Mouse (Mus musculus) small intestine, adult 10 weeks (tissue): ENCODE data around the gene Gm28305. TPM values are rescaled to one million over a fixed set of nuclear protein-coding genes. Genes with fewer than 3 reads are reported as not detected.

ENCODE experiments used
- polyA plus RNA-seq: library from polyadenylated mRNA; stranded (reverse); fragments of 350-450 nt; fragmentation: Illumina TruSeq; extraction: RNeasy Lipid Tissue Mini Kit (QIAGEN cat#74804); gene quantifications from one replicate; pipeline ENCODE4 v1.2.3, GENCODE M21; 2014; ENCODE audit warnings: low replicate concordance

Gene Gm28305
- not detected for polyA plus RNA-seq

DNA sequence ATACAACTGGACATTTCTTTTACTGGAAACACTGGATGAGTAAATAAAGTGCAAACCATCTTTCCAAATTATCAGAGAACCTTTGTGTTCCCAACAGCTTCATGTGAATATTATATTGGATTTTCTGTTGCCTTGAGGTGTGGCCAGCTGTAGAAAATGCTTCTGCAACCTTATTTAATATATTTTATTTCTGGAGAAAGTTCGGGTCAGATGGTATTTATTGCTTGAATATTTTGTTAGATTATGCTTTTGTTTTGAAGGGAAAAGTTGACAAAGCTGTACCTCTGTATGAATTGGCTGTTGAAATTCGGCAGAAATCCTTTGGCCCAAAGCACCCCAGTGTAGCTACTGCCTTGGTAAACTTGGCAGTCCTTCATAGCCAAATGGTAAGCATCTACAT is at the start of gene Gm28305:
Gene Gm28305, plus strand, starts transcription at position 301 of the 400 bp plus-strand sequence.

GRCm38 (mm10) chr9:104001921-104002859 is 38.3 kb upstream of the Gm28305 start, which contains the start of gene Nphp3:
Gene Nphp3, plus strand, starts transcription at chr9:104002544.

GRCm38 (mm10) chr9:104062430-104063243 is 22.2 kb downstream of the Gm28305 start, which contains the start of gene Uba5:
Gene Uba5, minus strand, starts transcription at chr9:104063134.

DNA sequence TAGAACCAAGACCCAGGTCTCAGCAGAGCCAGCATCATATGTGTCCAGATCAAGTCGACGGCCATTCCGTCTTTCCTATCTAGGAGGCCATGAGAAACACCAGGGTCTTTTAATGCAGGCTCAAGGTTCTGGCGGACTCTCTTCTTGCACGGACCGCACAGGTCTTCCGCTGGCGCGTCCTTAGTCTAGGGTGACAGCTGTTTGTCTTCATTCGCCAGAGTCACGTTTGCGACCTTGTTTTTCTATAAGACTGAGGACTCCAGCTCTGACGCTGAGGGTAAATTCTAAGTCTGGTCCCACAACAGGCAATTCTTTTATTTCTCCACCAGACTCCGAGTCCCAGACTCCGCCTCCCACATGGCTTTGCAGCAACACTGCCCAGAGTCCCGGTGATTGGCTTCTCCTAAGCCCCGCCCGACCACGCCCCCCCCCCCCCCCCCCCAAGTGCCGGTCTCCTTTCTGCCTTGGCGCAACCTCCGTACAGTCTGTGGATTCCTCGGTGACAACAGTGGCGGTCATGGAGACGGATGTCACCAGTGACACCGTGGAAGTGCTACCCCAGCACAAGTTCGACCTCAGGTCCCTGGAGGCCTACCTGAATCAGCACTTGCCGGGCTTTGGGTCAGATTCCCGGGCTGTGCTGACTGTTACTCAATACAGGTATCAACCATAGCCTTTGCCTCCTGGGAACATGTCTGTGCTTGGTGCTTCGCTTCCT is 22.9 kb downstream of the Gm28305 start, which contains the start of gene Acad11:
Gene Acad11, plus strand, starts transcription at position 134 of the 718 bp plus-strand sequence.

Other genes starting within 250 kb of the Gm28305 start
- gene Nphp3, start 38.1 kb upstream of the Gm28305 start, polyA plus RNA-seq, result 3.2 TPM
- 56.1 TPM for gene Uba5, start 22.5 kb downstream of the Gm28305 start, polyA plus RNA-seq
- 250 TPM for gene Acad11, start 22.7 kb downstream of the Gm28305 start, polyA plus RNA-seq
- gene Ackr4, start 86.3 kb downstream of the Gm28305 start, polyA plus RNA-seq, result 7.5 TPM
- 79.3 TPM for gene Dnajc13, start 222.3 kb downstream of the Gm28305 start, polyA plus RNA-seq